Mouse (Mus musculus): Measurements from ENCODE around the gene Nrgn. TPM values are rescaled to one million over a fixed set of nuclear protein-coding genes. Genes with fewer than 3 reads are reported as not detected.

Gene Nrgn
- total RNA-seq (2012; rRNA removed) (0.58 and 0.78 TPM in 2 replicates), polyA plus RNA-seq (2012; ENCODE audit: insufficient read depth in 1 of 2, insufficient read length in 2 of 2, low read depth in 1 of 2, low replicate concordance in 2 of 2, missing spikeins in 1 of 2) (10 to 100 TPM in 1 of 2 experiments, not detected in 1; 43.5 TPM)

DNA sequence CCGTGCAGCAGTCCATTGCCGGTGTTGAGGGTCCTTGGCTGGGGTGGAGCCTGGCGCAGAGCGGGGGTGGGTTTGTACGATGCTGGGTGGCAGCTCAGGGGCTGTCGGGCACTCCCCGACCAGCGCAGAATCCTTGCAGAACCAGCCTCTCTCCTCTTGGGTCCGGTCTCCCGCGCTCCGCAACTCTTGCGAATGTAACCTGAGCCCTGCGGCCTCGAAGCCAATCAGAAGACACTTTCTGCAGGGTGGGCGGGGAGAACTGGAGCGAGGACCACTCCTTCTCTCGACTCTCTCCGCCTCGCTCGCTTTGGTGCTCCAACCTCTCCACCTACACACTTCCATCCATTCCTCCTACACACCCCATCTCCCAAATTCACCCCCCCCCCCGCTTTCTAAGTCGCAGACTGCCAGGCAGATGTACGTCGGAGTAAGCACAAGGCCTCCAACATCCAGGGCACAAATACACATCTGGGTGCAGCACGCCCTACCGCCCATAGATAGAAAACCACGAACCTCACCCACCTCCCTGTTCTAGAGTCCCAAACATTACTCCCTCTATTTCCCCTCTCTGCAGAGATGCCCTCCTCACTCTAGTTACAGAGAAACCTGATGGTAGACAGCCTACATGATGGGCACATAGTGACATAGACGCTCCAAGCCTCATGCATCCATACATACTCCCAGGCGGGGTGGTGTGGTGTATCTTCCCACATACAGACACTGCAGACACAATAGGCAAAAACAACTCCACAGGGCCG lies at the start of gene Nrgn:
Gene Nrgn, minus strand, starts transcription at position 369 of the 758 bp plus-strand sequence.
- Histone ChIP-seq H3K4me3 (ENCODE audit: control insufficient read depth in 1 of 2, insufficient read depth in 1 of 2, low read depth in 2 of 2, low read length in 2 of 2) (peak within 1 kb of the TSS; percentile 52 to 74), H3K27ac (ENCODE audit: control insufficient read depth, low read depth, low read length) (no peak within 1 kb of the TSS), H3K9me3 (replicated peaks; ENCODE audit: insufficient read depth, low read length) (no peaks in the 10 kb centered on the region), H3K79me2 (ENCODE audit: control insufficient read depth, insufficient read depth, low read length, poor library complexity) (no peaks in the 10 kb centered on the region), H3K27me3 (ENCODE audit: control insufficient read depth in 1 of 2, insufficient read depth in 2 of 2, low read length in 2 of 2) (no peaks in the 10 kb centered on the region), H3K36me3 (ENCODE audit: control insufficient read depth in 1 of 2, insufficient read depth in 2 of 2, low read length in 2 of 2) (peaks cover 0 to 24% of the 10 kb centered on the region in 2 experiments; a peak in 2 of 4 replicates), H3K9ac (ENCODE audit: control insufficient read depth, low read depth, low read length, poor library complexity, severe bottlenecking) (peak within 1 kb of the TSS; percentile 36), H3K4me1 (ENCODE audit: control insufficient read depth in 1 of 2, insufficient read depth in 2 of 2, low read length in 2 of 2) (peaks cover 6 to 27% of the 10 kb centered on the region in 2 experiments)
- DNase-seq (ENCODE audit: low read depth, low spot score): peak; percentile 92
- TF ChIP-seq HCFC1 (IDR thresholded peaks at IDR 0.05; ENCODE audit: low read depth, low read length) (no peak), JUND (IDR thresholded peaks at IDR 0.05; ENCODE audit: low read depth, low read length) (no peak), USF1 (IDR thresholded peaks at IDR 0.05; ENCODE audit: low read depth, low read length) (no peak), GABPA (IDR thresholded peaks at IDR 0.05; ENCODE audit: low read depth, low read length) (no peak), MAFK (IDR thresholded peaks at IDR 0.05; ENCODE audit: borderline replicate concordance, low read depth, low read length) (no peak), CHD2 (IDR thresholded peaks at IDR 0.05; ENCODE audit: low read length) (no peak), RCOR1 (IDR thresholded peaks at IDR 0.05; ENCODE audit: low read depth, low read length) (0 out of 2 replicates have a peak, but pooled peaks have one; percentile 6), MAZ (IDR thresholded peaks at IDR 0.05; ENCODE audit: low read depth, low read length) (peak; percentile 21; the same call in 1 of the 2 replicates), SIN3A (IDR thresholded peaks at IDR 0.05; ENCODE audit: low read length) (0 out of 2 replicates have a peak, but pooled peaks have one; percentile 19), CHD1 (IDR thresholded peaks at IDR 0.05; ENCODE audit: low read depth, low read length) (no peak), UBTF (IDR thresholded peaks at IDR 0.05; ENCODE audit: borderline replicate concordance, insufficient read depth, low read depth, low read length) (no peak), ELF1 (IDR thresholded peaks at IDR 0.05; ENCODE audit: low read depth, low read length) (no peak), POLR2A (IDR thresholded peaks at IDR 0.05; ENCODE audit: control insufficient read depth in 1 of 2, insufficient read depth in 1 of 2, low read depth in 1 of 2, low read length in 2 of 2, poor library complexity in 1 of 2) (no peak; a peak in 1 of 4 replicates), ZMIZ1 (IDR thresholded peaks at IDR 0.05; ENCODE audit: low read depth, low read length) (no peak), E2F4 (IDR thresholded peaks at IDR 0.05; ENCODE audit: borderline replicate concordance, low read depth, low read length) (peak; percentile 73; the same call in 1 of the 2 replicates), POLR2AphosphoS2 (IDR thresholded peaks at IDR 0.05; ENCODE audit: low read length) (no peak), ETS1 (IDR thresholded peaks at IDR 0.05; ENCODE audit: low read depth, low read length) (no peak), EP300 (IDR thresholded peaks at IDR 0.05; ENCODE audit: low read depth in 1 of 2, low read length in 2 of 2) (no peak), SMC3 (IDR thresholded peaks at IDR 0.05; ENCODE audit: low read depth, low read length) (no peak), POLR2AphosphoS5 (IDR thresholded peaks at IDR 0.05; ENCODE audit: borderline replicate concordance, low read depth, low read length) (no peak), MAX (IDR thresholded peaks at IDR 0.05; ENCODE audit: low read length) (no peak), ZNF384 (IDR thresholded peaks at IDR 0.05; ENCODE audit: low read depth, low read length) (no peak), RAD21 (IDR thresholded peaks at IDR 0.05; ENCODE audit: low read depth, low read length) (no peak), MYC (IDR thresholded peaks at IDR 0.05; ENCODE audit: low read depth, low read length) (no peak), MYB (IDR thresholded peaks at IDR 0.05; ENCODE audit: low read depth, low read length) (no peak), KAT2A (conservative IDR thresholded peaks at IDR 0.05; ENCODE audit: low read depth, low read length) (no peak), TBP (IDR thresholded peaks at IDR 0.05; ENCODE audit: low read depth, low read length) (0 out of 2 replicates have a peak, but pooled peaks have one; percentile 13), ZKSCAN1 (IDR thresholded peaks at IDR 0.05; ENCODE audit: low read depth, low read length) (no peak), MEF2A (IDR thresholded peaks at IDR 0.05; ENCODE audit: extremely low read depth, insufficient replicate concordance, low read depth, low read length, poor library complexity, severe bottlenecking) (no peak), USF2 (IDR thresholded peaks at IDR 0.05; ENCODE audit: borderline replicate concordance in 1 of 2, insufficient read depth in 1 of 2, low read depth in 1 of 2, low read length in 2 of 2) (no peak), ZC3H11A (IDR thresholded peaks at IDR 0.05; ENCODE audit: low read depth, low read length) (no peak), TCF12 (IDR thresholded peaks at IDR 0.05; ENCODE audit: low read depth, low read length) (no peak), MXI1 (IDR thresholded peaks at IDR 0.05; ENCODE audit: low read depth, low read length) (0 out of 2 replicates have a peak, but pooled peaks have one; percentile 0), GATA1 (IDR thresholded peaks at IDR 0.05; ENCODE audit: low read depth, low read length) (no peak), CTCF (IDR thresholded peaks at IDR 0.05 in 2 of 3, conservative IDR thresholded peaks at IDR 0.05 in 1 of 3; ENCODE audit: control insufficient read depth in 1 of 3, insufficient read depth in 1 of 3, low read depth in 2 of 3, low read length in 3 of 3, poor library complexity in 1 of 3, severe bottlenecking in 1 of 3) (no peak), TAL1 (IDR thresholded peaks at IDR 0.05; ENCODE audit: low read length) (no peak)
